Mouse (Mus musculus): ENCODE results near the gene Ints13. TPM values are rescaled to one million over a fixed set of nuclear protein-coding genes. Genes with fewer than 3 reads are reported as not detected.

Ints13 gene
- total and polyA plus RNA-seq, 2 experiments from 2014 or later, result 23.8 to 40.7 TPM

DNA sequence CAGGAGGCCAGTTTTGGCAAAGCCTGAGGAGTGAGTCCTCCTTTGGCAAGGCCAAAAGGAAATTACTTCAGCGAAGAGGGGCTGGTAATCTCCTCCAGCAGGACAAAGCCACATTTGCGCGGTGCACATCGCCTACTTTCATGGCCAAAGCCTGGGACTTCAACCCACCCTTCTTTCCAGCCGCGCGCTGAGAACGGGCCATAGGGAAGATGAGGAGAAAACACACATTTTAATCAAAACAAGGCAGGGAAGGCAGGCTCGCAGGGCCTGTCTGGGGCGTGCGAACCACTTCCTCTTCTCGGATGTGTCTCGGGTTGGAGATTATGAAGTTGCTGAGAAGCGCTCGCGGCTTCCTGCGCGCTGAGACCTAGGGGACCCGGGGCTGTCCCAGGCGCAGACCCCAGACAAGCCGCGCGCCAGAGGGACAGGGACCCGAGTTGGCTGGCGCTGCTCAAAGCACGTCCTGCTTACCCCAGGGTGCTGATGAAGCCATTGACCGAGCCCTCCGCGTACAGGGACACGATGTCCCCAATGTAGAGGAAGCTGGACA, 76.2 kb downstream of the Ints13 start:
- Histone ChIP-seq H3K36me3 (ENCODE audit: insufficient read depth) (no peaks in the 10 kb centered on the region), H3K27ac (ENCODE audit: low read depth, low read length) (peak overlapping the region; percentile 62), H3K9me3 (ENCODE audit: low read length) (no peaks in the 10 kb centered on the region), H3K27me3 (ENCODE audit: insufficient read depth, low read length) (peaks cover 8% of the 10 kb centered on the region; the same call in 1 of the 2 replicates), H3K4me3 (ENCODE audit: low read depth, low read length) (peak overlapping the region; percentile 51), H3K4me1 (ENCODE audit: insufficient read depth) (0 out of 2 replicates have a peak, but pooled peaks cover 6% of the 10 kb centered on the region), H3K9ac (peak overlapping the region; percentile 43), H3K4me2 (ENCODE audit: low read depth) (peak overlapping the region; percentile 99)
- DNase-seq (peak; percentile 32), ATAC-seq (peak; percentile 46)
- WGBS, result under 1% methylated on average over 30 of the region's 30 CpGs
- no peak for TF ChIP-seq CTCF (IDR thresholded peaks at IDR 0.05; ENCODE audit: low read depth)

GRCm38 (mm10) chr6:146500771-146501170, 76.9 kb downstream of the Ints13 start:
- no peaks in the 10 kb centered on the region for H3K9me3 ChIP-seq (ENCODE audit: low read length)
- no peaks in the 10 kb centered on the region for H3K36me3 ChIP-seq (ENCODE audit: insufficient read depth)
- H3K27ac ChIP-seq (ENCODE audit: low read depth, low read length), result no peak overlapping the region
- no peak overlapping the region for H3K4me3 ChIP-seq (ENCODE audit: low read depth, low read length)
- DNase-seq, result no peak
- WGBS, result 74% methylated on average over 5 of the region's 5 CpGs
- 0 out of 2 replicates have a peak, but pooled peaks cover 6% of the 10 kb centered on the region for H3K4me1 ChIP-seq (ENCODE audit: insufficient read depth)
- H3K4me2 ChIP-seq (ENCODE audit: low read depth), result peak overlapping the region; percentile 99; the same call in 1 of the 2 replicates
- no peak for ATAC-seq
- TF ChIP-seq CTCF (IDR thresholded peaks at IDR 0.05; ENCODE audit: low read depth), result no peak
- H3K27me3 ChIP-seq (ENCODE audit: insufficient read depth, low read length), result peaks cover 8% of the 10 kb centered on the region; the same call in 1 of the 2 replicates
- no peak overlapping the region for H3K9ac ChIP-seq

GRCm38 (mm10) chr6:146500206-146500605, 77.4 kb downstream of the Ints13 start:
- no peak overlapping the region for H3K4me2 ChIP-seq (ENCODE audit: low read depth)
- DNase-seq, result no peak

More at GRCm38 (mm10) chr6:146500206-146500605, 77.4 kb downstream of the Ints13 start:
- no peak for ATAC-seq
- H3K9ac ChIP-seq, result no peak overlapping the region
- H3K4me1 ChIP-seq (ENCODE audit: insufficient read depth), result 0 out of 2 replicates have a peak, but pooled peaks cover 6% of the 10 kb centered on the region
- H3K9me3 ChIP-seq (ENCODE audit: low read length), result no peaks in the 10 kb centered on the region
- peaks cover 8% of the 10 kb centered on the region; the same call in 1 of the 2 replicates for H3K27me3 ChIP-seq (ENCODE audit: insufficient read depth, low read length)
- H3K36me3 ChIP-seq (ENCODE audit: insufficient read depth), result no peaks in the 10 kb centered on the region
- H3K27ac ChIP-seq (ENCODE audit: low read depth, low read length), result no peak overlapping the region
- no peak overlapping the region for H3K4me3 ChIP-seq (ENCODE audit: low read depth, low read length)
- no peak for TF ChIP-seq CTCF (IDR thresholded peaks at IDR 0.05; ENCODE audit: low read depth)
- WGBS, result 77% methylated on average over 6 of the region's 6 CpGs

Other genes starting within 250 kb of the Ints13 start
- gene Itpr2, start 75.6 kb downstream of the Ints13 start, total RNA-seq (2014; rRNA removed), result 6.1 and 8.4 TPM in 2 replicates
- 4.6 and 8.0 TPM in 2 replicates for gene Itpr2, start 75.6 kb downstream of the Ints13 start, polyA plus RNA-seq (2015; fragmentation: Nextera tagmentation; extraction: Ambion mirVana)
- gene Fgfr1op2, start 632 bp downstream of the Ints13 start, total RNA-seq (2014; rRNA removed), result 32.2 and 34.9 TPM in 2 replicates
- 37.3 and 37.7 TPM in 2 replicates for gene Fgfr1op2, start 632 bp downstream of the Ints13 start, polyA plus RNA-seq (2015; fragmentation: Nextera tagmentation; extraction: Ambion mirVana)
- 65.2 and 85.3 TPM in 2 replicates for gene Med21, start 64.7 kb upstream of the Ints13 start, total RNA-seq (2014; rRNA removed)
- gene Med21, start 64.7 kb upstream of the Ints13 start, polyA plus RNA-seq (2015; fragmentation: Nextera tagmentation; extraction: Ambion mirVana), result 112 and 115 TPM in 2 replicates
- 41.0 and 51.1 TPM in 2 replicates for gene Tm7sf3, start 65.0 kb upstream of the Ints13 start, total RNA-seq (2014; rRNA removed)
- 30.5 and 40.6 TPM in 2 replicates for gene Tm7sf3, start 65.0 kb upstream of the Ints13 start, polyA plus RNA-seq (2015; fragmentation: Nextera tagmentation; extraction: Ambion mirVana)
- 7.1 and 7.6 TPM in 2 replicates for gene Stk38l, start 147.2 kb upstream of the Ints13 start, total RNA-seq (2014; rRNA removed)
- 8.1 and 11.0 TPM in 2 replicates for gene Stk38l, start 147.2 kb upstream of the Ints13 start, polyA plus RNA-seq (2015; fragmentation: Nextera tagmentation; extraction: Ambion mirVana)
- 2.7 and 3.5 TPM in 2 replicates for gene Arntl2, start 218.2 kb upstream of the Ints13 start, total RNA-seq (2014; rRNA removed)
- gene Arntl2, start 218.2 kb upstream of the Ints13 start, polyA plus RNA-seq (2015; fragmentation: Nextera tagmentation; extraction: Ambion mirVana), result 2.3 and 4.5 TPM in 2 replicates